Mouse (Mus musculus) small intestine, adult 2 months (tissue): ENCODE measurements around the gene Naa11.

Source experiments
- CTCF ChIP-seq: fragments of 200-500 bp; IDR thresholded peaks from 2 replicates; pipeline ENCODE4 v1.5.1; 2012; ENCODE audit warnings: low read depth, mild to moderate bottlenecking, control low read depth, inconsistent platforms, low read length, moderate library complexity, mixed read lengths; ENCODE audit not compliant: insufficient replicate concordance, insufficient read length; ENCODE audit errors: extremely low read depth
- POLR2A ChIP-seq: fragments of 200-500 bp; IDR thresholded peaks from 2 replicates; pipeline ENCODE4 v1.6.1; 2012; ENCODE audit warnings: low read depth, mild to moderate bottlenecking, control low read depth, inconsistent platforms, low read length, moderate library complexity

GRCm38 (mm10) chr5:97417185-97417584 lies 25.0 kb upstream of the Naa11 start:
- TF ChIP-seq POLR2A (no peak), CTCF (no peak)
